Mouse (Mus musculus) thymus, postnatal 25 days (tissue): Measurements from ENCODE around the gene Shc3.

Source experiments
- DNase-seq: peaks from one replicate; pipeline ENCODE4 v3.0.0; 2022

Shc3 gene

GRCm38 (mm10) chr13:51479826-51480225 is 89.4 kb downstream of the Shc3 start:
- DNase-seq, result no peak

- DNase-seq, result no peak
Observed at GRCm38 (mm10) chr13:51476991-51477390, 92.2 kb downstream of the Shc3 start.

- no peak for DNase-seq
Observed at GRCm38 (mm10) chr13:51468697-51469250, 100.4 kb downstream of the Shc3 start.

GRCm38 (mm10) chr13:51466117-51466841 is 102.9 kb downstream of the Shc3 start:
- DNase-seq, result no peak

- no peak for DNase-seq
Observed at GRCm38 (mm10) chr13:51464294-51464693, 104.9 kb downstream of the Shc3 start.

GRCm38 (mm10) chr13:51456190-51456878 is 112.9 kb downstream of the Shc3 start:
- DNase-seq, result no peak

GRCm38 (mm10) chr13:51446550-51446949 is 122.7 kb downstream of the Shc3 start:
- no peak for DNase-seq

GRCm38 (mm10) chr13:51442922-51443321 is 126.3 kb downstream of the Shc3 start:
- DNase-seq, result no peak

- no peak for DNase-seq
Observed at GRCm38 (mm10) chr13:51437105-51438085, 131.8 kb downstream of the Shc3 start.

GRCm38 (mm10) chr13:51435146-51435545 is 134.1 kb downstream of the Shc3 start:
- DNase-seq, result no peak

GRCm38 (mm10) chr13:51434460-51434859 is 134.8 kb downstream of the Shc3 start:
- no peak for DNase-seq

GRCm38 (mm10) chr13:51433371-51433770 is 135.8 kb downstream of the Shc3 start:
- DNase-seq, result no peak

GRCm38 (mm10) chr13:51425662-51426443 is 143.4 kb downstream of the Shc3 start:
- no peak for DNase-seq

GRCm38 (mm10) chr13:51424647-51425046 is 144.6 kb downstream of the Shc3 start:
- DNase-seq, result peak; percentile 46

GRCm38 (mm10) chr13:51423647-51424046 is 145.6 kb downstream of the Shc3 start:
- DNase-seq, result no peak

- no peak for DNase-seq
Observed at GRCm38 (mm10) chr13:51420861-51421260, 148.4 kb downstream of the Shc3 start.

GRCm38 (mm10) chr13:51419501-51419900 is 149.7 kb downstream of the Shc3 start:
- DNase-seq, result no peak

- DNase-seq, result no peak
Observed at GRCm38 (mm10) chr13:51418942-51419451, 150.2 kb downstream of the Shc3 start.

GRCm38 (mm10) chr13:51418268-51418941 is 150.8 kb downstream of the Shc3 start:
- peak; percentile 87 for DNase-seq

GRCm38 (mm10) chr13:51417796-51418195 is 151.4 kb downstream of the Shc3 start:
- no peak for DNase-seq

GRCm38 (mm10) chr13:51416727-51417126 is 152.5 kb downstream of the Shc3 start:
- no peak for DNase-seq
